Mouse (Mus musculus): ENCODE results near the gene Il22ra2.

DNA sequence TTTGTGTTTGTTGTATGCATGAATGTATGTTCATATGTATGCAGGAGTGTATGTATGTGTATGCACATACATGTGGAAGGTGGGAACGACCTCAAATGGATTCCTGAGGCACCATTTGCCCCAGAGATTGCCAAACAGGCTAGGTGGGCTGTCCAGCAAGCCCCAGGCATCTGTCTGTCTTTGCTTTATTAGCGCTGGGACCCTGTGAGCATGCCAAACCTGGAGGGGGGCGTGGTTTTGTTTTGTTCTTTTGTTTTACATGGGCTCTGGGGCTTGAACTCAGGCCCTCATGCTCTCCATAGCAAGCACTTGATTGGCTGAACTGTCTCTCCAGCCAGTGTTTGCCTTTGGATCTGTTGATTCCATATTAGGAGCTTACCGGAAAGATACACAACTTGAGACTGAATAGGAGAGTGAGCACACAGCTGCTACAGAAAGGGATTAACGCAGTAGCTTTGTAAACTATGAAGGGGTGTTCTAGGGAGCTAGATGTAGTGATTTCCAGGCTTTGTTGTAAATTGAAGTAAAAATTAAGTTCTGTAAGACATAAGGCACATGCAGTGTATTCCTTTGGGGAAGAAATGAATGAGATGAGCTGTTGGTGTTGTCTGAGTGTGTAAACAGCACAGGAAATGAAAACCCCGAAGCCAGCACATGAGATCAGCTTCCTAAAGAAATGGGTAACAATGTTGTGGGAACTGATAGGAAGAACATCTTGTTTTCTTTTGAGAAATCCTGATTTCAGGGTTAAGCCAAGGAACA lies 22.3 kb upstream of the Il22ra2 start:
- TF ChIP-seq CTCF (IDR thresholded peaks at IDR 0.05; ENCODE audit: low read depth) (no peak), EP300 (optimal IDR thresholded peaks at IDR 0.05) (no peak)

Measured in stomach, postnatal 0 days (tissue).